Mouse (Mus musculus): ENCODE results near the gene Trpt1.

The Trpt1 gene

DNA sequence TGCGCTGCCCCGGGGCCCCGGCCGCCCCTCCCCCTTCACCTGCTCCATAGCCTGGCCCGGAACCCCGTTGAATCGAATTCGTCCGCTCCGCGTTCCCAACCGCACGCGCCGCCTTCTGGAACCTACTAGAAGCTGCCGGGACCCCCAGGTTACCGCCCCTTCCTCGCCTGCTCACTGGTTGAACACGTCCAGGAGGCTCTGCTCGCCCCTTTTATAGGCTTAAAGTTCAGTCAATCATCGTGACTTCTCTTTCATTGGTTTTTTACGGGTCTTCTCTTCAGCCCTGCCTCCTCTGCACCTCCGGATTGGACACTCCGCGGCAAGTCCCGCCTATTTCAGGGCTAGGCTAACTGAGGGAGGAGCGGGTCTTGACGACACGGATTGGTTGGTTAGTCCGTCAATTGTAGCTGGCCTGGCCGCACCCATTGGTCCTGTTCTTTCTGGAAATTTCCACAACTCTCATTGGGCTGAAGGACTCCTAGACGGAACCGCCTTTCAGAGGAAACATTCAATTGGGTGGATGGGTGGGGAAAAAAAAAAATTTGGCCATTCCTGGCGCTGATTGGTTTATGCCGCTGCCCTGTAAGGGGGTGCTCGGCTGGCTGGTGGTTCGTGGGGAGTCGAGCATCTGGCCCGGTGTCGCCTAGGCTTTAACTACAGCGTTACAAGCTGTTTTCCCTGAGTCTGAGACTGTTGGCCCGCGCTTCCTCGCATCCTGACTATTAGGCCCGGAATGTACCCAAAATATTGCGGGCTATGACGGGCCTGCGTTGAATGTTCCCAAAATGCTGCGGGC, 44.1 kb downstream of the Trpt1 start, which contains the start of gene Stip1:
Stip1 (minus strand) TSS at position 127 of the 796 bp plus-strand sequence.
- in situ Hi-C loops (cut with MseI, MboI), result no loop called here

DNA sequence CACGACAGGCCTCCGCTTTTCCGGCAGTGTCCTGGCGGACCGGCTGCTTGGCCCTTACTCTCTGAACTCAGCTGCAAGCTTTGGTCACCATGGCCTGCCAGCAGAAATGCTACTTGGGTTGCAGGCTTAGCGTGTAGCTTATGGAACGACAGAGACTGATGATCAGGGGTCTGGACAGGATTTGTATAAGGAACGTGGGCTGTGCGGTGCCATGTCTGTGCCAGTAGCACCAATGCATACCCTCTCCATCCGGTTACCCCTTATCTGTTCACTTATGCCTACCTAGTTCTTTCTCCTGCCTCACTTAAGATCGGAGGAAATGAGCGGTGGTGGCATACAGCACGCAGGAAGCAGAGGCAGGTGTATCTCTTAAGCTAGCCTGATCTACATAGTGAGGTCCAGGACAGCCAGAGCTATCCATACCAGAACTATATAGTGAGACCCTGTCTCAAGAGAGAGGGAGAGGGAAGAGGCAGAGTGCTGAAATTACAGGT, 44.8 kb downstream of the Trpt1 start:
- in situ Hi-C loops (cut with MseI, MboI), result no loop called here

GRCm38 (mm10) chr19:7041171-7041570, 45.2 kb downstream of the Trpt1 start:
- in situ Hi-C loops (cut with MseI, MboI), result no loop called here

GRCm38 (mm10) chr19:7044279-7044678, 48.3 kb downstream of the Trpt1 start:
- in situ Hi-C loops (cut with MseI, MboI), result no loop called here

- in situ Hi-C loops (cut with MseI, MboI), result no loop called here
These were observed 48.8 kb downstream of the Trpt1 start for GRCm38 (mm10) chr19:7044706-7045105.

Data from mouse trophoblast stem cell (cell line).